Mouse (Mus musculus): Measurements from ENCODE around the gene Arhgap30.

Gene Arhgap30

GRCm38 (mm10) chr1:171388376-171389102, at the start of gene Arhgap30:
Gene Arhgap30, plus strand, starts transcription at chr1:171388954.
- no peak for DNase-seq (ENCODE audit: low read depth, low spot score)

GRCm38 (mm10) chr1:171342262-171343207, 46.2 kb upstream of the Arhgap30 start:
- DNase-seq (ENCODE audit: low read depth, low spot score) = no peak

GRCm38 (mm10) chr1:171343922-171344677, 44.7 kb upstream of the Arhgap30 start:
- no peak for DNase-seq (ENCODE audit: low read depth, low spot score)

- DNase-seq (ENCODE audit: low read depth, low spot score) = no peak
Measured at GRCm38 (mm10) chr1:171344715-171345114, 44.0 kb upstream of the Arhgap30 start.

GRCm38 (mm10) chr1:171345225-171346094, 43.3 kb upstream of the Arhgap30 start, which contains the start of the genes Nit1 and Pfdn2:
Gene Nit1, minus strand, starts transcription at chr1:171345646.
Gene Pfdn2, plus strand, starts transcription at chr1:171345670.
- peak; percentile 86 for DNase-seq (ENCODE audit: low read depth, low spot score)

GRCm38 (mm10) chr1:171346095-171346450, 42.7 kb upstream of the Arhgap30 start:
- DNase-seq (ENCODE audit: low read depth, low spot score) = no peak

GRCm38 (mm10) chr1:171348665-171349064, 40.1 kb upstream of the Arhgap30 start:
- no peak for DNase-seq (ENCODE audit: low read depth, low spot score)

GRCm38 (mm10) chr1:171349210-171349609, 39.5 kb upstream of the Arhgap30 start:
- DNase-seq (ENCODE audit: low read depth, low spot score) = no peak

- no peak for DNase-seq (ENCODE audit: low read depth, low spot score)
Measured at GRCm38 (mm10) chr1:171355812-171356340, 32.9 kb upstream of the Arhgap30 start.

GRCm38 (mm10) chr1:171356814-171357213, 31.9 kb upstream of the Arhgap30 start:
- DNase-seq (ENCODE audit: low read depth, low spot score) = no peak

- DNase-seq (ENCODE audit: low read depth, low spot score) = no peak
Measured at GRCm38 (mm10) chr1:171358421-171358820, 30.3 kb upstream of the Arhgap30 start.

- DNase-seq (ENCODE audit: low read depth, low spot score) = no peak
Measured at GRCm38 (mm10) chr1:171360253-171360652, 28.5 kb upstream of the Arhgap30 start.

- DNase-seq (ENCODE audit: low read depth, low spot score) = peak; percentile 72
Measured at GRCm38 (mm10) chr1:171360656-171361055, 28.1 kb upstream of the Arhgap30 start, which contains the start of gene Klhdc9. Gene Klhdc9, minus strand, starts transcription at chr1:171360798.

GRCm38 (mm10) chr1:171361106-171362103, 27.3 kb upstream of the Arhgap30 start:
- DNase-seq (ENCODE audit: low read depth, low spot score) = peak; percentile 68

GRCm38 (mm10) chr1:171365934-171366333, 22.8 kb upstream of the Arhgap30 start:
- DNase-seq (ENCODE audit: low read depth, low spot score) = no peak

GRCm38 (mm10) chr1:171369845-171370556, 18.8 kb upstream of the Arhgap30 start, which contains the start of gene Nectin4:
Gene Nectin4, plus strand, starts transcription at chr1:171370099.
- no peak for DNase-seq (ENCODE audit: low read depth, low spot score)

GRCm38 (mm10) chr1:171372880-171373279, 15.9 kb upstream of the Arhgap30 start:
- DNase-seq (ENCODE audit: low read depth, low spot score) = no peak

- no peak for DNase-seq (ENCODE audit: low read depth, low spot score)
Measured at GRCm38 (mm10) chr1:171373946-171374345, 14.8 kb upstream of the Arhgap30 start.
